Mouse (Mus musculus) embryonic facial prominence, embryonic 14.5 days (tissue): ENCODE measurements around the gene Hip1. TPM values are rescaled to one million over a fixed set of nuclear protein-coding genes. Genes with fewer than 3 reads are reported as not detected.

Experiments
- microRNA-seq: library from miRNA; unstranded; fragments of <30 nt; microRNA quantifications from one replicate; pipeline ENCODE4, GENCODE M21; 2016; ENCODE audit warnings: borderline number of aligned reads
- polyA plus RNA-seq: library from polyadenylated mRNA; unstranded; fragments of >200 nt; fragmentation: Nextera tagmentation; extraction: Ambion mirVana; gene quantifications from 2 replicates; pipeline ENCODE4 v1.2.1, GENCODE M21; 2014

Hip1 gene
- polyA plus RNA-seq, 1 experiment from 2014 or later = 45.6 TPM

Small RNAs within 50 kb of the gene (microRNA-seq; reads per million reads assigned to microRNA genes)
- gene Mir7033 = 0.66 reads per million

Other genes starting within 250 kb of the Hip1 start
- gene Fkbp6, start 195.1 kb downstream of the Hip1 start, polyA plus RNA-seq = 0.17 TPM in 1 of 2 replicates, not detected in the other
- not detected in 2 replicates for gene Trim50, start 191.8 kb downstream of the Hip1 start, polyA plus RNA-seq
- gene Nsun5, start 175.2 kb downstream of the Hip1 start, polyA plus RNA-seq = 23.7 and 27.6 TPM in 2 replicates
- gene Pom121, start 150.6 kb downstream of the Hip1 start, polyA plus RNA-seq = 14.8 and 15.4 TPM in 2 replicates
- not detected in 2 replicates for gene Ccl26, start 18.4 kb upstream of the Hip1 start, polyA plus RNA-seq
- gene Ccl24, start 27.9 kb upstream of the Hip1 start, polyA plus RNA-seq = 3.3 and 3.5 TPM in 2 replicates
- gene Rhbdd2, start 87.5 kb upstream of the Hip1 start, polyA plus RNA-seq = 37.1 and 44.2 TPM in 2 replicates
- gene Por, start 124.9 kb upstream of the Hip1 start, polyA plus RNA-seq = 61.8 and 61.9 TPM in 2 replicates
- 36.7 and 42.2 TPM in 2 replicates for gene Tmem120a, start 199.3 kb upstream of the Hip1 start, polyA plus RNA-seq
- 0.54 and 0.90 TPM in 2 replicates for gene Styxl1, start 233.3 kb upstream of the Hip1 start, polyA plus RNA-seq
- gene Mdh2, start 233.4 kb upstream of the Hip1 start, polyA plus RNA-seq = 481 and 483 TPM in 2 replicates